Mouse (Mus musculus) C2C12 (cell line): ENCODE measurements around the gene Mxd4. TPM values are rescaled to one million over a fixed set of nuclear protein-coding genes. Genes with fewer than 3 reads are reported as not detected.

Experiments
- H3K27me3 ChIP-seq: one replicate; pipeline ENCODE4 v1.6.1; 2011; ENCODE audit not compliant: control insufficient read depth, insufficient read depth, insufficient read length
- H3K36me3 ChIP-seq: one replicate; pipeline ENCODE4 v1.6.1; 2011; ENCODE audit not compliant: control insufficient read depth, insufficient read depth
- H3K4me3 ChIP-seq: one replicate; pipeline ENCODE4 v1.5.1; 2011; ENCODE audit warnings: mild to moderate bottlenecking, control low read depth; ENCODE audit not compliant: poor library complexity, insufficient read depth, severe bottlenecking
- H3K79me2 ChIP-seq: one replicate; pipeline ENCODE4 v1.6.1; 2011; ENCODE audit not compliant: control insufficient read depth, insufficient read depth
- H3K79me3 ChIP-seq: one replicate; pipeline ENCODE4 v1.6.1; 2011; ENCODE audit warnings: low read depth, control low read depth
- H3ac ChIP-seq: one replicate; pipeline ENCODE3; 2011; ENCODE audit warnings: low read depth; ENCODE audit not compliant: control insufficient read depth, insufficient read length
- CEBPB ChIP-seq: IDR thresholded peaks from one replicate; pipeline ENCODE4 v1.6.1; 2011; ENCODE audit warnings: low read depth, mild to moderate bottlenecking, control low read depth, moderate library complexity
- CTCF ChIP-seq: IDR thresholded peaks from one replicate; pipeline ENCODE4 v1.5.1; 2011; ENCODE audit not compliant: control insufficient read depth, insufficient read depth, insufficient read length
- FOSL1 ChIP-seq: IDR thresholded peaks from one replicate; pipeline ENCODE4 v1.8.0; 2011; ENCODE audit warnings: mild to moderate bottlenecking, low read length; ENCODE audit not compliant: poor library complexity, insufficient read depth, severe bottlenecking
- MAX ChIP-seq: IDR thresholded peaks from one replicate; pipeline ENCODE4 v1.6.1; 2011; ENCODE audit warnings: mild to moderate bottlenecking, control low read depth
- MYOD1 ChIP-seq: IDR thresholded peaks from one replicate; pipeline ENCODE4 v1.6.1; 2011; ENCODE audit warnings: low read depth; ENCODE audit not compliant: control insufficient read depth, insufficient read length
- MYOG ChIP-seq: IDR thresholded peaks from one replicate; pipeline ENCODE4 v1.6.1; 2011; ENCODE audit not compliant: control insufficient read depth, insufficient read length; ENCODE audit errors: extremely low read depth
- USF1 ChIP-seq: IDR thresholded peaks from one replicate; pipeline ENCODE4 v1.6.1; 2011; ENCODE audit warnings: low read depth, mild to moderate bottlenecking, control low read depth, moderate library complexity
- polyA plus RNA-seq: library from polyadenylated mRNA; unstranded; fragments of >200 nt; fragmentation: generic; extraction: Trizol; gene quantifications from one replicate; pipeline ENCODE4 v1.2.1, GENCODE M21; 2012; ENCODE audit warnings: missing spikeins

Mxd4 gene
- polyA plus RNA-seq, 1 experiment = 15.3 TPM

DNA sequence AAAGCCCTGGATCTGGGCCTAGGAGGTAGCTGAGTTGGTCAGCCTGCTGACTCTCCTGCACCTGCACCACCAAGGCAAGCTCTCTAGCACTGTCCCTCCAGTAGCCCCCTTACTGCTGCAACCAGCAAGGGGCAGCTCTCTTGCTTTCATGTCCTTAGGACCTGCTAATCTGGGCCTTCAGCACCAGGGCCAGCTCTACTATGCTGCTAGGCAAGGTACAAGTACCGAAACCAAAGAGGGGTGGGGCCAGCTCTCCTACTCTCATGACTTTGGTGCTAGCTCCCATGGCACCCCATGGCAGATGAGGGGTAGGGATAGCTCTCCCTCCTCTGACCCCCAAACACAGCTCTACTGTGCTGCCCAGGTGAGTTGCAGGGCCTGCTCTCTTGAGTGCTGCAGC is 63.4 kb downstream of the Mxd4 start:
- Histone ChIP-seq H3K36me3 (no peaks in the 10 kb centered on the region), H3K79me2 (no peaks in the 10 kb centered on the region), H3ac (no peak overlapping the region), H3K4me3 (no peak overlapping the region), H3K27me3 (no peaks in the 10 kb centered on the region), H3K79me3 (no peaks in the 10 kb centered on the region)
- TF ChIP-seq FOSL1 = no peak
- TF ChIP-seq MAX = no peak
- no peak for TF ChIP-seq USF1
- no peak for TF ChIP-seq CEBPB
- TF ChIP-seq CTCF = no peak
- TF ChIP-seq MYOG = no peak
- TF ChIP-seq MYOD1 = no peak

Other genes starting within 250 kb of the Mxd4 start
- gene Gm1673, start 204.3 kb downstream of the Mxd4 start, polyA plus RNA-seq = 5.3 TPM
- gene Nat8l, start 191.7 kb downstream of the Mxd4 start, polyA plus RNA-seq = not detected
- 0.11 TPM for gene Poln, start 18.3 kb downstream of the Mxd4 start, polyA plus RNA-seq
- 7.3 TPM for gene Haus3, start 18.2 kb downstream of the Mxd4 start, polyA plus RNA-seq
- gene Zfyve28, start 100.7 kb upstream of the Mxd4 start, polyA plus RNA-seq = 0.09 TPM
- not detected for gene Cfap99, start 100.9 kb upstream of the Mxd4 start, polyA plus RNA-seq
- gene Rnf4, start 148.6 kb upstream of the Mxd4 start, polyA plus RNA-seq = 67.1 TPM
- 11.4 TPM for gene Fam193a, start 182.2 kb upstream of the Mxd4 start, polyA plus RNA-seq